Mouse (Mus musculus) heart, embryonic 14.5 days (tissue): ENCODE measurements around the gene Ppia. TPM values are rescaled to one million over a fixed set of nuclear protein-coding genes. Genes with fewer than 3 reads are reported as not detected.

ENCODE experiments used
- ATAC-seq: fragments of 200-750 bp; cut with Nextera tagmentation; 2 replicates; pipeline ENCODE4 v1.8.0; 2017; ENCODE audit warnings: low read depth, moderate TSS enrichment; ENCODE audit not compliant: insufficient number of reproducible peaks, insufficient read depth, low FRiP score
- H3K27ac ChIP-seq, 2 experiments: fragments of 200-500 bp in 1 of 2; fragments of 300-500 bp in 1 of 2; sonication (generic) in 1 of 2; replicated peaks in 1 of 2; 2 replicates each; pipeline ENCODE4 v1.5.1; 2012 to 2014; ENCODE audit warnings: low read depth in 2 of 2, low read length in 2 of 2, control low read depth in 1 of 2, mild to moderate bottlenecking in 1 of 2, mixed read lengths in 1 of 2; ENCODE audit not compliant: control insufficient read depth in 1 of 2, insufficient read depth in 1 of 2
- H3K27me3 ChIP-seq: fragments of 300-500 bp; sonication (generic); 2 replicates; pipeline ENCODE4 v1.6.1; 2014; ENCODE audit warnings: mild to moderate bottlenecking, low read length, control low read depth; ENCODE audit not compliant: control insufficient read depth, insufficient read depth
- H3K36me3 ChIP-seq: fragments of 300-500 bp; sonication (generic); 2 replicates; pipeline ENCODE4 v1.6.1; 2014; ENCODE audit warnings: mild to moderate bottlenecking, control low read depth, low read length, mixed read lengths; ENCODE audit not compliant: control insufficient read depth, insufficient read depth
- H3K4me1 ChIP-seq, 2 experiments: fragments of 200-500 bp in 1 of 2; fragments of 300-500 bp in 1 of 2; sonication (generic) in 1 of 2; 2 replicates each; pipeline ENCODE4 v1.6.1; 2012 to 2014; ENCODE audit warnings: low read length in 2 of 2, control low read depth in 1 of 2, mixed read lengths in 1 of 2; ENCODE audit not compliant: control insufficient read depth in 2 of 2, insufficient read depth in 2 of 2
- H3K4me2 ChIP-seq: fragments of 300-500 bp; sonication (generic); 2 replicates; pipeline ENCODE4 v1.6.1; 2014; ENCODE audit warnings: mild to moderate bottlenecking, low read length
- H3K4me3 ChIP-seq, 2 experiments: fragments of 200-500 bp in 1 of 2; fragments of 300-500 bp in 1 of 2; sonication (generic) in 1 of 2; 2 replicates each; pipeline ENCODE4 v1.5.1; 2012 to 2014; ENCODE audit warnings: low read length in 2 of 2, mild to moderate bottlenecking in 2 of 2, control low read depth in 1 of 2, low read depth in 1 of 2, moderate library complexity in 1 of 2; ENCODE audit not compliant: control insufficient read depth in 1 of 2, insufficient read depth in 1 of 2
- H3K9ac ChIP-seq: fragments of 300-500 bp; sonication (generic); 2 replicates; pipeline ENCODE4 v1.6.1; 2014; ENCODE audit warnings: mild to moderate bottlenecking, low read length
- H3K9me3 ChIP-seq: fragments of 300-500 bp; sonication (generic); 2 replicates; pipeline ENCODE4 v1.6.1; 2016; ENCODE audit warnings: low read length, control low read depth; ENCODE audit not compliant: control insufficient read depth
- WGBS: fragments of 180-500 bp; shearing (Covaris S2); extraction: QIAGEN DNeasy Blood & Tissue Kit; methylation state at CpG from one replicate; pipeline ENCODE4 v1.1.7; 2014; 5-methylcytosine and 5-hydroxymethylcytosine counted together
- polyA plus RNA-seq: library from polyadenylated mRNA; unstranded; fragments of >200 nt; fragmentation: Nextera tagmentation; extraction: Ambion mirVana; gene quantifications from 2 replicates; pipeline ENCODE4 v1.2.1, GENCODE M21; 2014

Ppia gene
- polyA plus RNA-seq, 1 experiment from 2014 or later: 4,441 TPM

DNA sequence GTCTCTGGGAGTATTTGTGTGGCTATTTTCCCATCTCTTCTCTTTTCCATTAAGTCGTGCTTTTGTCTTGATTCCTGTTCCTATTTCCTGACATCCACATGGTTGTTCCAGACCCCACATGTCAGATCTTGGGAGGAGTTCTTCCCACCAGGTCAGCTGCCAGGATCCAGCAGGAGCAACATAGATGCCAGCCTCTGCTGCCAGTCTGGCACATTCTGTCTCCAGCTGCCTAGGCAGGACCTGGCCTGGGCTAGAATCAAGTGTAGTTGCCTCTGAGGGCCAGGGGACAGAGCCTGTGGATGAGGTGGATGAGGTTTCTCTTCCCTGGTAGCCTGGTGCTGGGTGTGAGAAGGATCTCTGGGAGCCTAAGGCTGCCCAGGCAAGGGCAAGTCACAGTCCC, 21.4 kb upstream of the Ppia start:
- Histone ChIP-seq H3K36me3 (peaks cover 51% of the 10 kb centered on the region), H3K27me3 (no peaks in the 10 kb centered on the region), H3K9ac (no peak overlapping the region), H3K4me1 (peaks cover 3 to 11% of the 10 kb centered on the region in 2 experiments; a peak in 3 of 4 replicates), H3K27ac (no peak overlapping the region), H3K4me3 (no peak overlapping the region), H3K4me2 (no peak overlapping the region), H3K9me3 (no peaks in the 10 kb centered on the region)
- no peak for ATAC-seq
- 48% methylated on average over 1 of the region's 1 CpGs for WGBS

DNA sequence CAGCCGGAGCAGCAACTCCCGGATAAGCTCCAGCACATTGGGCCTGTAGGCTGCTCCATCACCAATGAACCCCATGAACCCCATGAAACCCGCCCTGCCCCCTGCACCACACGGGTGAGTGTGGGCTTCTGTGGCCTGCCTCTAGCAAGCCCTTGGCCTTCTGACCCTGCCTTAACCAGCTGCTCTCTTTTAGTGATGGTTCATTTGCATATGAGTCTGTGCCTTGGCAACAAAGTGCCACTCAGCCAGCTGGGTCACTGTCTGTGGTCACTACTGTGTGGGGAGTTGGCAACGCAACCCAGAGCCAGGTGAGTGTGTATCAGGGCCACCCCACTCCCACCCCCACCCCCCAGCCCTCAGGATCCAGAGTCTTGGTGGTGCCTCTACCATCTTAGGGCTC, 19.7 kb upstream of the Ppia start:
- Histone ChIP-seq H3K27me3 (no peaks in the 10 kb centered on the region), H3K36me3 (peaks cover 68% of the 10 kb centered on the region), H3K27ac (no peak overlapping the region), H3K9ac (no peak overlapping the region), H3K4me1 (peaks cover 0 to 2% of the 10 kb centered on the region in 2 experiments; a peak in 2 of 4 replicates), H3K4me2 (no peak overlapping the region), H3K4me3 (no peak overlapping the region), H3K9me3 (no peaks in the 10 kb centered on the region)
- WGBS: 87% methylated on average over 5 of the region's 5 CpGs
- no peak for ATAC-seq

DNA sequence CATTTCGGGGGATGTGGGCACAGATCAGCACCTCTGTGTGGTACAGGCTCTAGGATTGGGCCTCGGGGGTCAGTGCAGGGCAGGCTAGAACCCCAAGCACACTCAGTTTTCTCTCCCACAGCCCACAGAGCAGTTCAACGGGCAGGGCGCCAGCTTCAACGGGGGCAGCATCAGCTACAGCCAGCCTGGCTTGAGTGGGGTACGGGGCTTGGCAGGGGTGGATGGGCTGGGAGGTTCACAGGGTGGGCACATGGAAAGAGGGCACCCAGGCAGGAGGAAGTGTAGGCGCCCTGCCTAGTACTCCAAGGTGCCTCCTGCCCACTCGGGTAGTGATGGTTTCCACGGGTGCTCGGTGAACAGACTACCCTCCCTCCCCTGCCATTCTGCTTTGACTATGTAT, 17.1 kb upstream of the Ppia start:
- ATAC-seq: no peak
- no peak overlapping the region for H3K4me2 ChIP-seq
- H3K9me3 ChIP-seq: no peaks in the 10 kb centered on the region
- WGBS: 94% methylated on average over 10 of the region's 10 CpGs
- no peaks in the 10 kb centered on the region for H3K27me3 ChIP-seq
- H3K4me1 ChIP-seq: no peaks in the 10 kb centered on the region
- peaks cover 87% of the 10 kb centered on the region for H3K36me3 ChIP-seq
- H3K9ac ChIP-seq: no peak overlapping the region
- no peak overlapping the region for H3K4me3 ChIP-seq
- no peak overlapping the region for H3K27ac ChIP-seq

DNA sequence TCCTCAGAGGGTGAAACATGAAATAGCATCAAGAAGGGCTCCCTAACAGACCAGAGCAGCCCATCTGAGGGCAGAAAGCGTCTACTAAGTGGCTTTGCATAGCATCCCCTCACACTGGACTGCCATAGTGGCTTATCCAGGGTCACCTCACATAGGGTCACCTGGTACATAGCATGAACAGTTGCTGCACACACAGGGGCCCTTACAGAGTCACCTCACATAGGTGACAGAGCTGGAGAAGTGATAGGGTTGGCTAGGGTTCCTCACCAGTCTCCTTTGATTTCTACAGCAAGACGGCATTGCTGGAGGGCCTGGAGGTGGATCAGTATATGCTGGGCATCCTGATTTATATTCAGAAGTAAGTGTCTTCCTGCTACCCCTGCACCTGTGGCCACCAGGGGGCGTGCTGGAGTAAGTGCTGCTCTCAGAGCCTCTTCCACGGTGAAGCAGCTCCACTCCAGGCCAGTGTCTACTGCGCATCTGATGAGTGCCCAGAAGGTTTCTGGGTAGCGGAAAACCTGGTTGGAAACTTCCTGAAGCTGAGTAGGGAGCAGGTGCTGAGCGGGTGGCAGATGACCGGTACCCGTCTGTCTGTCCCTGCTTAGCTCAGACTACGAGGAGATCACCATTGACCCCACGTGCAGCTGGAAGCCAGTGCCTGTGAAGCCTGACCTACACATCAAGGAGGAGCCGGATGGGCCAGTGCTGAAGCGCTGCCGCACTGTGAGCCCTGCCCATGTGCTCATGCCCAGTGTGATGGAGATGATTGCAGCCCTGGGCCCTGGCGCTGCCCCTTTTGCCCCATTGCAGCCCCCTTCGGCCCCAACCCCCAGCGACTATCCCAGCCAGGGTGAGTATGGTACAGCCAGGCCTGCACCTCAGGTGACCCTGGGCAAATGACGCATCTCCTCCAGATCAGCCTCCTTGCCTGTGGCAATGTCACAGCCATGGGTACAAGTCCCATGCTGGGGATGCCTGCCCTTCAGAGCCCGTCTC, 12.4 kb upstream of the Ppia start:
- no peaks in the 10 kb centered on the region for H3K9me3 ChIP-seq
- peaks cover 78% of the 10 kb centered on the region for H3K36me3 ChIP-seq
- H3K4me2 ChIP-seq: no peak overlapping the region
- 90% methylated on average over 19 of the region's 19 CpGs for WGBS
- no peak overlapping the region for H3K4me3 ChIP-seq
- peaks cover 20 to 34% of the 10 kb centered on the region in 2 experiments for H3K4me1 ChIP-seq
- no peak for ATAC-seq
- H3K9ac ChIP-seq: no peak overlapping the region
- H3K27me3 ChIP-seq: no peaks in the 10 kb centered on the region
- no peak overlapping the region for H3K27ac ChIP-seq

DNA sequence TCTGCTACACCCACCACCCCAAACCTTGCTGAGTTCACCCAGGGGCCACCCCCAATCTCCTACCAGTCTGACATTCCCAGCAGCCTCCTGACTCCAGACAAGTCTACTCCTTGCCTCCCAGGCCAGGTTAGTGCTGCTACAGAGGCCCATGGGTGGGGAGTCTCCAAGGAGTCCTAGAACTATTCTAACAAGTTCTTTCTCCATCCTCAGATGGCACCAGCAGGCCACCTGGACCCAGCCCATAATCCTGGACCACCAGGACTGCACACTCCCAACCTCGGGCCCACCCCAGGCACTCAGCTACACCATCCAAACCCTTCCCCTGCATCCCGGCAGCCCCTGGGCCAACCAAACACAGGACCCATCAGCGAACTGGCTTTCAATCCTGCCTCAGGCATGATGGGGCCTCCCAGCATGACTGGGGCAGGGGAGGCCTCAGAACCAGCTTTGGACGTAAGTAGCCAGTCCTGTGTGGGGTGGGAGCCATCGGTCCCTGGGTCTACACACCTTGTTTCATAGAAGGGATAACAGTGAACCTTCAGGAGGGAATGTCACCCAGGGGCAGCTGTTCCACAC, 11.3 kb upstream of the Ppia start:
- peak overlapping the region; percentile 30; the same call in 1 of the 2 replicates for H3K9ac ChIP-seq
- no peaks in the 10 kb centered on the region for H3K9me3 ChIP-seq
- no peak for ATAC-seq
- WGBS: 93% methylated on average over 5 of the region's 5 CpGs
- H3K4me3 ChIP-seq: no peak overlapping the region
- H3K4me1 ChIP-seq: peaks cover 20 to 34% of the 10 kb centered on the region in 2 experiments
- peak overlapping the region in 1 of 2 experiments; percentile 86; a peak in 1 of 4 replicates for H3K27ac ChIP-seq
- no peak overlapping the region for H3K4me2 ChIP-seq
- no peaks in the 10 kb centered on the region for H3K27me3 ChIP-seq
- peaks cover 67% of the 10 kb centered on the region for H3K36me3 ChIP-seq

DNA sequence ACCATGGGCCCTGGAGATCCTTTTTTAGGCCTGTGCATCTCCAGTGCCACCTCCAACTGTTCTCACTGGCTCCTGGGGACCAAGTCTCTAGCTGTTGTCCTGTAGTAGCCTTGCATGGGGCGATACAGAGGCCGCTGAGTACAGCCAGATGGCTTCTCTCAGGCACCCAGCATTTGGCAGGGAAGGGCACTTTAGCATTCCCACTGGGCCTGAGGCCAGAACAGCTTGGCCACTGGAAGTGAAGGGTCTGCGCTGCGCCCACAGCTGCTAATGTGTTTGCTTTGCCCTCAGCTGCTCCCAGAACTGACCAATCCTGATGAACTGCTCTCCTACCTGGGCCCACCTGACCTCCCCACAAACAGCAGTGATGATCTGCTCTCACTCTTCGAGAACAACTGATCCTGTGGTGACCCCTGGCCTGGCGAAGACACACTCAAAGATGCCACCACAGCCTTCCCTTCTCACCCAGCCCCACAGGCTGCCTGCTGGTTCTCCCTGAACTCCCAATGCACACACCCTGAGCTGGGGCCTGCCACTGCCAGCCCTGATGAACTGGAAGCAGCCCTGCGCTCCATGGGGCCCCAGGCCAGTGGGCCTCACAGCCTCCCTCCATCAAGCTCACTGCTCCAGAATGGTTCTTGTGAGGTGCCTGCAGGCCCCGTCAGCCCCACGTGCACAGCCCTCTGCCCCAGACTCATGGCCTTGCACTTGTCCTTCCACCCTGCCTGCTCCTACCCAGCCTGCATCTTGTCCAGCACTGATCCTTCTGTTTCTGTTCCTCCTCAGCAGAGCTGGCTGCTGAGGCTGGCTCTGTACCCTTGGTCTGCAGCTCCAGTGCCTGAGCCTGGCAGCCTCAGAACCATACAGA, 10.3 kb upstream of the Ppia start:
- peak overlapping the region; percentile 30; the same call in 1 of the 2 replicates for H3K9ac ChIP-seq
- H3K36me3 ChIP-seq: peaks cover 57% of the 10 kb centered on the region
- WGBS: 77% methylated on average over 9 of the region's 9 CpGs
- no peak for ATAC-seq
- H3K4me2 ChIP-seq: no peak overlapping the region
- H3K27me3 ChIP-seq: no peaks in the 10 kb centered on the region
- H3K4me1 ChIP-seq: peaks cover 20 to 36% of the 10 kb centered on the region in 2 experiments
- no peak overlapping the region for H3K4me3 ChIP-seq
- peak overlapping the region; percentile 58 to 86 for H3K27ac ChIP-seq
- no peaks in the 10 kb centered on the region for H3K9me3 ChIP-seq

DNA sequence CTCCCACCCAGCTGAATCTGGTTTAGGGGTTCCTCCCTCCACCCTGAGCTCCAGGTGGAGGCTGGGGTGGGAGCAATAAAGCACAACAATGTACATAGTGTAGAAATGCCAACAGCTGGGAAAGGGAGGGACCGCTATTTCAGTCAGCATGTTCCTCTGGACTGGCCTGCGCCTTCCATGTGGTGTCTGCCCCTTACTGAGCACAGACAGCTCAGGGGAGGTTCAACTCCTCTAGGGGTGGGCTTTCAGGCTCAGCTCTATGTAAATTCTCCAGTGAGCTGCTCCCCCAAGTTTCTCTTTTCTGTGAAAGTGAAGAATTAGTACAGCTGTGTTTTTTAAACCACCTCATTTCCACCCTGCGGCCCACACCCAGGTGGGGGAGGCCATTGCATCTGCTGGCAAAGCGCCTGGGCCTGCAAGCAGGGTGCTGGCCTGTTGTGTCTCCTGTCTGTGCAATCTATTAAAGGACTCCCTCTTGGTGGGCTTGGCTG, 9.6 kb upstream of the Ppia start:
- ATAC-seq: no peak
- Histone ChIP-seq H3K27me3 (no peaks in the 10 kb centered on the region), H3K4me2 (no peak overlapping the region), H3K9me3 (no peaks in the 10 kb centered on the region), H3K4me1 (peaks cover 22 to 37% of the 10 kb centered on the region in 2 experiments), H3K27ac (peak overlapping the region; percentile 58 to 86), H3K4me3 (no peak overlapping the region), H3K36me3 (peaks cover 50% of the 10 kb centered on the region), H3K9ac (peak overlapping the region; percentile 44)
- WGBS: 67% methylated on average over 4 of the region's 4 CpGs
